Mouse (Mus musculus): ENCODE data around the gene Olfr329-ps. TPM values are rescaled to one million over a fixed set of nuclear protein-coding genes. Genes with fewer than 3 reads are reported as not detected.
"Not testable (repeated sequence)": the region's sequence is repeated elsewhere in the genome, so short reads cannot be mapped to it uniquely, and the experiment has no call there.

Olfr329-ps gene
- total RNA-seq, 1 experiment, result 0.27 TPM

DNA sequence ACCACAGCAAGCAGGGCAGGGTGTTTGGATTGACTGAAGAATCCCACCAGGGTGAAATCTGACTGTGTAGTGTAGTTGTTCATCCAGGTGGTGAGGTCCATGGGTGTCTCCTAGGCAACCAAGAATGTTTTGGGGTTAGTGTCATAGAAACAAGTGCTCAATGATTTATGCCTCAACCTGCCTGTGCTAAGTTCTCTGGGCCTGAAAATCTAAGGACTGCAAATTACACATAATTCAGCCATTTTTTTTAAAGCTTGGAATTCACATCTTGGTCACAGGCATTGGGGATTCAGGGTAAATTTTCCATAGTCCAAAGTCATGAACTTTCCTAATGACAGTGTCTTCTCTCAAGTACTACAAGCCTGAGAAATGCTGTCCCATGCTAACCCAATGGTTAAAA is 43.8 kb downstream of the Olfr329-ps start, which contains the start of gene Olfr331:
Olfr331 (minus strand) TSS at position 101 of the 400 bp plus-strand sequence.
- H3K4me3 ChIP-seq (ENCODE audit: insufficient read depth in 1 of 2, low read depth in 1 of 2, low read length in 2 of 2, poor library complexity in 1 of 2, severe bottlenecking in 1 of 2); H3K9ac ChIP-seq (ENCODE audit: insufficient read depth, low read depth, low read length, poor library complexity, severe bottlenecking); DNase-seq (ENCODE audit: low read depth, low spot score); H3K36me3 ChIP-seq (ENCODE audit: control insufficient read depth, insufficient read depth, low read length, poor library complexity, severe bottlenecking); H3K9me3 ChIP-seq (ENCODE audit: control insufficient read depth, insufficient read depth, low read depth, low read length); H3K4me1 ChIP-seq (ENCODE audit: control insufficient read depth in 2 of 2, insufficient read depth in 2 of 2, low read length in 2 of 2, poor library complexity in 1 of 2); in situ Hi-C loops (cut with MboI; ENCODE audit: low sequenced_read_pairs in 2 of 2, unreplicated experiment in 2 of 2); H3K27ac ChIP-seq (ENCODE audit: insufficient read depth, low read depth, low read length, poor library complexity, severe bottlenecking): not testable (repeated sequence)

DNA sequence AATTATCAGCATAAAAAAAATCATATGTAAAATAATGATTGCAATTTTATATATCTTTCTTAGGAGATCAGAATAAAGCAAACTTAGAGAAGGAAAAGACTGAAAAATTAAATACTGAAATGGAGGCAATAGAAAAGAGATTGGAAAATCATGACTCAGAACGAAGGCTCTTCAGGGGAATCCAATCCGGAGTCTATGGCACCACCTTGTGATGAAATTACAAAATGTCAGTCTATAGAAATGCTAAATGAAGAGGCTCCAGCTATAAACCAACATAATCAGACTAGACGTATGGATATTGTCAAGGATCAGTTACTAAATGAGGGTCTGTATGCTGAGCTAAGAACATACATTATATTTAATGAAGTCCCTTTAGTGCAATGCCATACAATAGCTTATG is 46.9 kb downstream of the Olfr329-ps start:
- Histone ChIP-seq H3K4me3 (ENCODE audit: insufficient read depth in 1 of 2, low read depth in 1 of 2, low read length in 2 of 2, poor library complexity in 1 of 2, severe bottlenecking in 1 of 2) (no peak overlapping the region), H3K9me3 (ENCODE audit: control insufficient read depth, insufficient read depth, low read depth, low read length) (no peaks in the 10 kb centered on the region), H3K4me1 (ENCODE audit: control insufficient read depth in 2 of 2, insufficient read depth in 2 of 2, low read length in 2 of 2, poor library complexity in 1 of 2) (no peaks in the 10 kb centered on the region), H3K36me3 (ENCODE audit: control insufficient read depth, insufficient read depth, low read length, poor library complexity, severe bottlenecking) (no peaks in the 10 kb centered on the region), H3K9ac (ENCODE audit: insufficient read depth, low read depth, low read length, poor library complexity, severe bottlenecking) (no peak overlapping the region), H3K27ac (ENCODE audit: insufficient read depth, low read depth, low read length, poor library complexity, severe bottlenecking) (no peak overlapping the region)
- TF ChIP-seq HCFC1 (IDR thresholded peaks at IDR 0.05; ENCODE audit: borderline replicate concordance, insufficient read depth, low read length) (no peak), CHD2 (IDR thresholded peaks at IDR 0.05; ENCODE audit: low read depth, low read length) (no peak), MAFK (IDR thresholded peaks at IDR 0.05; ENCODE audit: insufficient read depth, low read depth, low read length) (no peak), ZNF384 (IDR thresholded peaks at IDR 0.05; ENCODE audit: low read depth, low read length) (no peak), ZC3H11A (IDR thresholded peaks at IDR 0.05; ENCODE audit: borderline replicate concordance, low read depth, low read length) (no peak)
- in situ Hi-C loops (cut with MboI; ENCODE audit: low sequenced_read_pairs in 2 of 2, unreplicated experiment in 2 of 2), result no loop called here
- no peak for DNase-seq (ENCODE audit: low read depth, low spot score)

DNA sequence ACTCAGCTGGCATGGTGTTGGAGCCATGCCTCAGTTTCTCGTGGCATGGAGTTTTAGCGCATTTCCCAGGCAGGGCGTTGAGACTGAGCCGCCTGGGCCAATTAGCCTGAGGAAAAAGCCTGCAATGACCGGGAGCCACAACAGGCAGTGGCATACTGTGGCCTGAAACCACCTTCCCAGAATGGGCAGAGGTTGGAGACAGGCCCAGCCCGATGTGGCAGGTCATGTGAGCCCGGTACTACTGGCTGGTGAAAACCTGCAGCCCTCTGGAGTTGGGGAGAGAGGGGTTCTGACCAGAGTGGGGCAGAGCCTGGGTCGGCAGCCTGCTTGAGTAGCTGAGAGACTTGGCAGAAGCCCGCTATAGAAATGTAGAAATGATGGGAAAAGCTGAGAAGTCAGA is 47.5 kb downstream of the Olfr329-ps start:
- Histone ChIP-seq H3K9me3 (ENCODE audit: control insufficient read depth, insufficient read depth, low read depth, low read length) (no peaks in the 10 kb centered on the region), H3K27ac (ENCODE audit: insufficient read depth, low read depth, low read length, poor library complexity, severe bottlenecking) (no peak overlapping the region), H3K9ac (ENCODE audit: insufficient read depth, low read depth, low read length, poor library complexity, severe bottlenecking) (no peak overlapping the region), H3K4me1 (ENCODE audit: control insufficient read depth in 2 of 2, insufficient read depth in 2 of 2, low read length in 2 of 2, poor library complexity in 1 of 2) (no peaks in the 10 kb centered on the region), H3K4me3 (ENCODE audit: insufficient read depth in 1 of 2, low read depth in 1 of 2, low read length in 2 of 2, poor library complexity in 1 of 2, severe bottlenecking in 1 of 2) (no peak overlapping the region), H3K36me3 (ENCODE audit: control insufficient read depth, insufficient read depth, low read length, poor library complexity, severe bottlenecking) (no peaks in the 10 kb centered on the region)
- in situ Hi-C loops (cut with MboI; ENCODE audit: low sequenced_read_pairs in 2 of 2, unreplicated experiment in 2 of 2), result no loop called here
- DNase-seq (ENCODE audit: low read depth, low spot score), result no peak
- TF ChIP-seq HCFC1 (IDR thresholded peaks at IDR 0.05; ENCODE audit: borderline replicate concordance, insufficient read depth, low read length) (no peak), ZNF384 (IDR thresholded peaks at IDR 0.05; ENCODE audit: low read depth, low read length) (no peak), ZC3H11A (IDR thresholded peaks at IDR 0.05; ENCODE audit: borderline replicate concordance, low read depth, low read length) (no peak), CHD2 (IDR thresholded peaks at IDR 0.05; ENCODE audit: low read depth, low read length) (no peak), MAFK (IDR thresholded peaks at IDR 0.05; ENCODE audit: insufficient read depth, low read depth, low read length) (no peak)

DNA sequence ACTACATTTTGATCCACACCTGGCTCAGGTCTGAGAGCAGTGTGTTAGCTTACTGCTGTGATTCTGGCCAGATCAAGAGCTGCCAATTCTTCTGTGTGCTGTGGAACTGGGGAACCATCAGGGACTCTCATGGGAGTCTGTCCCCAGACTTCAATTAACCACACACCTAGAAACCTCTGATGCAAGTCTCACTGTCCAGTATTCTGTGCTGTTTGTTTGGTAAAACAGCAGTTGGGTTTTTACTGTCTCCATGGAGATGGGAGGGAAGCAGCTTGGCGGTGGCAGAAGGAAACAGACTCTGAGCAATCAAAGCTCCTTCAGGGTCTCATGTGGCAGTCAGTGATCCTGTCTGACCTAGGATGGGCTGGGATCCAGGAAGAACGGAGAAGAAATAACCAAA is 53.8 kb downstream of the Olfr329-ps start, which contains the start of gene Olfr332:
Olfr332 (minus strand) TSS at position 101 of the 400 bp plus-strand sequence.
- H3K27ac ChIP-seq (ENCODE audit: insufficient read depth, low read depth, low read length, poor library complexity, severe bottlenecking), result no peak within 1 kb of the TSS
- H3K4me3 ChIP-seq (ENCODE audit: insufficient read depth in 1 of 2, low read depth in 1 of 2, low read length in 2 of 2, poor library complexity in 1 of 2, severe bottlenecking in 1 of 2), result no peak within 1 kb of the TSS
- TF ChIP-seq ZC3H11A (IDR thresholded peaks at IDR 0.05; ENCODE audit: borderline replicate concordance, low read depth, low read length) (no peak), MAFK (IDR thresholded peaks at IDR 0.05; ENCODE audit: insufficient read depth, low read depth, low read length) (no peak), ZNF384 (IDR thresholded peaks at IDR 0.05; ENCODE audit: low read depth, low read length) (no peak), HCFC1 (IDR thresholded peaks at IDR 0.05; ENCODE audit: borderline replicate concordance, insufficient read depth, low read length) (no peak), CHD2 (IDR thresholded peaks at IDR 0.05; ENCODE audit: low read depth, low read length) (no peak)
- in situ Hi-C loops (cut with MboI; ENCODE audit: low sequenced_read_pairs in 2 of 2, unreplicated experiment in 2 of 2), result no loop called here
- H3K36me3 ChIP-seq (ENCODE audit: control insufficient read depth, insufficient read depth, low read length, poor library complexity, severe bottlenecking), result no peaks in the 10 kb centered on the region
- H3K9ac ChIP-seq (ENCODE audit: insufficient read depth, low read depth, low read length, poor library complexity, severe bottlenecking), result no peak within 1 kb of the TSS
- no peaks in the 10 kb centered on the region for H3K9me3 ChIP-seq (ENCODE audit: control insufficient read depth, insufficient read depth, low read depth, low read length)
- no peaks in the 10 kb centered on the region for H3K4me1 ChIP-seq (ENCODE audit: control insufficient read depth in 2 of 2, insufficient read depth in 2 of 2, low read length in 2 of 2, poor library complexity in 1 of 2)
- DNase-seq (ENCODE audit: low read depth, low spot score), result no peak

Other genes starting within 250 kb of the Olfr329-ps start
- gene Zfp692, start 239.4 kb downstream of the Olfr329-ps start, total RNA-seq (2012; rRNA removed), result 28.0 and 43.2 TPM in 2 replicates
- gene Zfp672, start 216.1 kb downstream of the Olfr329-ps start, total RNA-seq (2012; rRNA removed), result 9.5 and 11.7 TPM in 2 replicates
- 26.9 and 28.9 TPM in 2 replicates for gene Sh3bp5l, start 215.7 kb downstream of the Olfr329-ps start, total RNA-seq (2012; rRNA removed)
- not detected in 2 replicates for gene Lypd8, start 167.4 kb downstream of the Olfr329-ps start, total RNA-seq (2012; rRNA removed)
- not detected in 2 replicates for gene 1810065E05Rik, start 125.3 kb downstream of the Olfr329-ps start, total RNA-seq (2012; rRNA removed)
- not detected in 2 replicates for gene Gm12253, start 113.9 kb downstream of the Olfr329-ps start, total RNA-seq (2012; rRNA removed)
- not detected in 2 replicates for gene Lypd9, start 93.5 kb downstream of the Olfr329-ps start, total RNA-seq (2012; rRNA removed)
- gene Olfr30, start 84.2 kb downstream of the Olfr329-ps start, total RNA-seq (2012; rRNA removed), result not detected in 2 replicates
- gene Olfr332, start 53.9 kb downstream of the Olfr329-ps start, total RNA-seq (2012; rRNA removed), result not detected in 2 replicates
- not detected in 2 replicates for gene Olfr331, start 43.9 kb downstream of the Olfr329-ps start, total RNA-seq (2012; rRNA removed)
- not detected in 2 replicates for gene Olfr330, start 11.6 kb downstream of the Olfr329-ps start, total RNA-seq (2012; rRNA removed)
- 0.18 and 0.37 TPM in 2 replicates for gene Olfr328, start 9.2 kb upstream of the Olfr329-ps start, total RNA-seq (2012; rRNA removed)
- gene Olfr224, start 24.1 kb upstream of the Olfr329-ps start, total RNA-seq (2012; rRNA removed), result not detected in 2 replicates
- not detected in 2 replicates for gene Olfr325, start 31.3 kb upstream of the Olfr329-ps start, total RNA-seq (2012; rRNA removed)
- gene Olfr324, start 48.7 kb upstream of the Olfr329-ps start, total RNA-seq (2012; rRNA removed), result not detected in 2 replicates
- not detected in 2 replicates for gene 2210407C18Rik, start 69.7 kb upstream of the Olfr329-ps start, total RNA-seq (2012; rRNA removed)
- not detected in 2 replicates for gene Olfr323, start 84.1 kb upstream of the Olfr329-ps start, total RNA-seq (2012; rRNA removed)
- gene Trim58, start 94.0 kb upstream of the Olfr329-ps start, total RNA-seq (2012; rRNA removed), result not detected in 2 replicates
- not detected in 2 replicates for gene Olfr322, start 112.4 kb upstream of the Olfr329-ps start, total RNA-seq (2012; rRNA removed)
- gene Olfr320, start 134.7 kb upstream of the Olfr329-ps start, total RNA-seq (2012; rRNA removed), result not detected in 2 replicates
- gene Olfr319, start 152.7 kb upstream of the Olfr329-ps start, total RNA-seq (2012; rRNA removed), result not detected in 2 replicates
- gene Olfr318, start 177.6 kb upstream of the Olfr329-ps start, total RNA-seq (2012; rRNA removed), result not detected in 2 replicates
- gene Olfr317, start 192.8 kb upstream of the Olfr329-ps start, total RNA-seq (2012; rRNA removed), result not detected in 2 replicates
- gene Olfr316, start 206.3 kb upstream of the Olfr329-ps start, total RNA-seq (2012; rRNA removed), result not detected in 2 replicates
- gene Olfr315, start 226.8 kb upstream of the Olfr329-ps start, total RNA-seq (2012; rRNA removed), result not detected in 2 replicates
- not detected in 2 replicates for gene Olfr314, start 236.5 kb upstream of the Olfr329-ps start, total RNA-seq (2012; rRNA removed)

All from ES-E14 (cell line).